Mouse (Mus musculus) embryonic fibroblast, embryonic 13.5 days (primary cell): Measurements from ENCODE around the gene Thbs2. TPM values are rescaled to one million over a fixed set of nuclear protein-coding genes. Genes with fewer than 3 reads are reported as not detected.

Source experiments
- H3K27ac ChIP-seq: 2 replicates; pipeline ENCODE4 v1.5.1; 2012; ENCODE audit warnings: low read length, control low read depth, inconsistent platforms; ENCODE audit not compliant: insufficient read depth
- H3K4me1 ChIP-seq: 2 replicates; pipeline ENCODE4 v1.6.1; 2011; ENCODE audit warnings: low read length; ENCODE audit not compliant: control insufficient read depth, insufficient read depth
- H3K4me3 ChIP-seq: 2 replicates; pipeline ENCODE4 v1.5.1; 2011; ENCODE audit warnings: mild to moderate bottlenecking, control low read depth, low read length; ENCODE audit not compliant: insufficient read depth
- CTCF ChIP-seq: IDR thresholded peaks from 2 replicates; pipeline ENCODE4 v1.5.1; 2011; ENCODE audit warnings: mild to moderate bottlenecking, control low read depth, low read length, moderate library complexity, borderline replicate concordance; ENCODE audit not compliant: insufficient read depth
- POLR2A ChIP-seq: IDR thresholded peaks from 2 replicates; pipeline ENCODE4 v1.6.1; 2011; ENCODE audit warnings: low read depth, mild to moderate bottlenecking, control low read depth, low read length, moderate library complexity
- polyA plus RNA-seq: library from polyadenylated mRNA; stranded (reverse); fragments of >200 nt; gene quantifications from 2 replicates; pipeline ENCODE4 v1.2.4, GENCODE M21; 2011; ENCODE audit warnings: low read depth; ENCODE audit not compliant: missing spikeins, insufficient read length

Gene Thbs2
- 241 and 405 TPM in 2 replicates for polyA plus RNA-seq

GRCm38 (mm10) chr17:14693994-14694374 lies at the start of gene Thbs2:
Gene Thbs2 (minus strand): TSS chr17:14694235.
- H3K4me1 ChIP-seq, result peaks cover 8% of the 10 kb centered on the region; the same call in 1 of the 2 replicates
- H3K4me3 ChIP-seq, result peak within 1 kb of the TSS; percentile 66
- TF ChIP-seq POLR2A (peak; percentile 99), CTCF (no peak)
- H3K27ac ChIP-seq, result peak within 1 kb of the TSS; percentile 71

GRCm38 (mm10) chr17:14735493-14736004 lies 41.5 kb upstream of the Thbs2 start:
- Histone ChIP-seq H3K4me1 (peaks cover 16% of the 10 kb centered on the region), H3K4me3 (no peak overlapping the region), H3K27ac (peak overlapping the region; percentile 84)
- TF ChIP-seq POLR2A (no peak), CTCF (no peak)

- Histone ChIP-seq H3K4me1 (peaks cover 18% of the 10 kb centered on the region), H3K4me3 (no peak overlapping the region), H3K27ac (peak overlapping the region; percentile 51)
- TF ChIP-seq CTCF, result no peak
- TF ChIP-seq POLR2A, result no peak
These were observed 40.3 kb upstream of the Thbs2 start for GRCm38 (mm10) chr17:14734380-14734779.

- Histone ChIP-seq H3K4me3 (no peak overlapping the region), H3K27ac (peak overlapping the region; percentile 51), H3K4me1 (peaks cover 18% of the 10 kb centered on the region)
- TF ChIP-seq POLR2A (no peak), CTCF (no peak)
These were observed 39.9 kb upstream of the Thbs2 start for GRCm38 (mm10) chr17:14733941-14734340.

GRCm38 (mm10) chr17:14733027-14733426 lies 39.0 kb upstream of the Thbs2 start:
- no peak for TF ChIP-seq CTCF
- TF ChIP-seq POLR2A, result no peak
- Histone ChIP-seq H3K27ac (no peak overlapping the region), H3K4me1 (peaks cover 18% of the 10 kb centered on the region), H3K4me3 (no peak overlapping the region)

GRCm38 (mm10) chr17:14730629-14731028 lies 36.6 kb upstream of the Thbs2 start:
- H3K4me3 ChIP-seq, result no peak overlapping the region
- peak overlapping the region; percentile 60 for H3K27ac ChIP-seq
- H3K4me1 ChIP-seq, result peaks cover 16% of the 10 kb centered on the region
- TF ChIP-seq CTCF (no peak), POLR2A (no peak)

- H3K27ac ChIP-seq, result no peak overlapping the region
- TF ChIP-seq POLR2A (no peak), CTCF (no peak)
- no peak overlapping the region for H3K4me3 ChIP-seq
- peaks cover 7% of the 10 kb centered on the region for H3K4me1 ChIP-seq
These were observed 33.4 kb upstream of the Thbs2 start for GRCm38 (mm10) chr17:14727481-14727880.

- Histone ChIP-seq H3K27ac (no peak overlapping the region), H3K4me3 (no peak overlapping the region), H3K4me1 (peaks cover 4% of the 10 kb centered on the region; the same call in 1 of the 2 replicates)
- TF ChIP-seq CTCF (no peak), POLR2A (no peak)
These were observed 30.8 kb upstream of the Thbs2 start for GRCm38 (mm10) chr17:14724786-14725185.

GRCm38 (mm10) chr17:14721325-14721724 lies 27.3 kb upstream of the Thbs2 start:
- Histone ChIP-seq H3K4me1 (peaks cover 5% of the 10 kb centered on the region; the same call in 1 of the 2 replicates), H3K27ac (no peak overlapping the region), H3K4me3 (no peak overlapping the region)
- TF ChIP-seq POLR2A (no peak), CTCF (no peak)

GRCm38 (mm10) chr17:14720912-14721311 lies 26.9 kb upstream of the Thbs2 start:
- Histone ChIP-seq H3K4me1 (peaks cover 5% of the 10 kb centered on the region; the same call in 1 of the 2 replicates), H3K27ac (no peak overlapping the region), H3K4me3 (no peak overlapping the region)
- TF ChIP-seq CTCF, result no peak
- TF ChIP-seq POLR2A, result no peak
